Mouse (Mus musculus) brain, embryonic 14.5 days (tissue): ENCODE results near the gene Kcnab3.
A peak's percentile ranks its signal among the peaks of the same experiment; 100 is the strongest.

Experiments
- CTCF ChIP-seq: fragments of 200-500 bp; IDR thresholded peaks from 2 replicates; pipeline ENCODE4 v1.5.1; 2012; ENCODE audit warnings: inconsistent platforms, mild to moderate bottlenecking, moderate library complexity, borderline replicate concordance; ENCODE audit not compliant: insufficient read depth, insufficient read length; ENCODE audit errors: extremely low read depth
- POLR2A ChIP-seq: fragments of 200-500 bp; IDR thresholded peaks from 2 replicates; pipeline ENCODE4 v1.6.1; 2012; ENCODE audit warnings: mild to moderate bottlenecking, inconsistent platforms, borderline replicate concordance; ENCODE audit not compliant: poor library complexity, insufficient read depth, insufficient read length, severe bottlenecking; ENCODE audit errors: extremely low read depth

GRCm38 (mm10) chr11:69366157-69366854, 40.2 kb downstream of the Kcnab3 start:
- no peak; the same call in 1 of the 2 replicates for TF ChIP-seq CTCF
- peak; percentile 54; the same call in 1 of the 2 replicates for TF ChIP-seq POLR2A
